Mouse (Mus musculus): ENCODE measurements around the gene Gm16223. TPM values are rescaled to one million over a fixed set of nuclear protein-coding genes. Genes with fewer than 3 reads are reported as not detected.

Gene Gm16223
- polyA plus RNA-seq (2021; fragmentation: Nextera tagmentation), result not detected in 2 replicates
- long read RNA-seq, experiment 1, result 0 reads
- long read RNA-seq, experiment 2, result 0 reads

DNA sequence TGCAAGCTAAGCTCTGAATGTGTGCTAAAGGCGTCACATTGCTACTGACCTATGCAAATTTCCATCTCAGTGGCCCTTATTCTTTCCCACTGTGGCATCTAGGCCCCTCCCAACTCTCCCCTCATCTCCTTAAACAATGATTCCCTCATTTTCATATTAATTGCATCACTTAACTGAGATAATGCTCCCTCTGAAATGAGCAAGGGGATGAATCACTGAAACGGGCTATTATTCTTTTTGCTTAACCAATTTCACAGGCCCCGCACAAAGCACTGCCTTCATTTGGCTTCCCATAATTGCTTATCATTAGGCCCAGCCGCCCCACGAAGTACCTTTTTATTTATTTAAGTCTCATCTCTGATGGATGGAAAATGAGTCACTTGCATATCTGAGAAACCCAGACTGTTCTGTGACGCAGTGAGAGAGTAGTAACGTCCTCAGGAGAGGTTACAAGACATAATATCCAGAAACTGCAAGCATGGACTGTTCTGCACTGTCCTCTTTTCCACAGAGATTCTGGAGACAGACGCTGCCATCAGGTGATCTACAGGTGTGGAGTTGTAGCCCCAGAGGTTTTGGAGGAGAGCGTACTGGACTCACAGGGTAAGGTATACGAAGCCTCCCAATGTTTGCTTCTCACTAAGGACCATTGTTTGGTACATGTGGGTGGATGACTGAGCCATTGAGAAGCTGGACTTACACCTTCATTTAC lies at the start of gene Gm16223:
TSS of gene Gm16223 (plus strand) at position 485 of the 712 bp plus-strand sequence.

Other genes with a start within 250 kb of the Gm16223 start
- gene Bod1l, start 223.6 kb upstream of the Gm16223 start, polyA plus RNA-seq (2021; fragmentation: Nextera tagmentation), result 5.9 and 18.5 TPM in 2 replicates

Measured in left cerebral cortex, adult 6 months (tissue).